Comparison of ENCODE assay signal across 22 mouse cellular contexts in genomic region chr6:24238054-24238453, GRCm38 (mm10).
DNase-seq lines count a peak whose midpoint lies in the region; ATAC-seq and TF ChIP-seq lines count a peak whose summit lies in the region.
"Had no signal": no experiment of that assay in that cellular context is flagged by ENCODE, and none has a peak within 500 bp of the region (broad histone marks: within the 10 kb centered on the region; RNA-seq: fewer than 3 reads in every experiment).

No protein-coding gene starts in this region.

- H3K4me1 ChIP-seq in kidney, adult 2 months (ENCODE audit: control insufficient read depth, insufficient read depth, low read length), result 0 out of 2 replicates have a peak, but pooled peaks cover 4% of the 10 kb centered on the region
- H3K4me1 ChIP-seq in kidney, embryonic 14.5 days (ENCODE audit: control insufficient read depth, insufficient read depth, low read length), result no peaks in the 10 kb centered on the region
- no peaks in the 10 kb centered on the region for H3K4me1 ChIP-seq in kidney, postnatal 0 days (replicated peaks; ENCODE audit: insufficient read depth, low read length)
- no peaks in the 10 kb centered on the region for H3K4me1 ChIP-seq in midbrain, embryonic 10.5 days
- H3K4me1 ChIP-seq: forebrain, embryonic 10.5 days; forebrain, embryonic 13.5 days; hindbrain, embryonic 12.5 days had no signal

- peak; percentile 65 for DNase-seq in kidney, adult 2 months
- no peak for DNase-seq in kidney, adult 18-20 months
- peak; percentile 81 for DNase-seq in A20 (ENCODE audit: low read depth, low spot score)
- DNase-seq in kidney, postnatal 0 days (ENCODE audit: low spot score), result peak; percentile 27
- DNase-seq in urinary bladder, adult 2 months (ENCODE audit: low spot score), result no peak
- no peak for DNase-seq in T-cell, adult 2 months (ENCODE audit: low spot score)
- DNase-seq in midbrain, embryonic 10.5 days (ENCODE audit: low spot score), result no peak
- DNase-seq: adrenal gland, postnatal 10 days; adrenal gland, postnatal 36 days; B cell, adult 2 months; cerebellum, adult 18-20 months; cerebellum, adult 9-10 months; cerebellum, postnatal 14 days; gastrocnemius, postnatal 10 days; heart, adult 11 months had no signal

- H3K27me3 ChIP-seq in kidney, adult 2 months (replicated peaks; ENCODE audit: control insufficient read depth, insufficient read depth, low read length), result no peaks in the 10 kb centered on the region
- no peaks in the 10 kb centered on the region for H3K27me3 ChIP-seq in kidney, embryonic 14.5 days (ENCODE audit: control insufficient read depth, insufficient read depth, low read length)
- no peaks in the 10 kb centered on the region for H3K27me3 ChIP-seq in kidney, postnatal 0 days (ENCODE audit: insufficient read depth, low read length)
- H3K27me3 ChIP-seq in midbrain, embryonic 10.5 days (ENCODE audit: low read depth, poor library complexity, severe bottlenecking), result no peaks in the 10 kb centered on the region
- H3K27me3 ChIP-seq: forebrain, embryonic 13.5 days; hindbrain, embryonic 12.5 days had no signal

- no peak for TF ChIP-seq CTCF in kidney, adult 2 months (conservative IDR thresholded peaks at IDR 0.05; ENCODE audit: insufficient read depth, insufficient read length, low read depth, low read length)
- TF ChIP-seq CTCF in kidney, postnatal 0 days (IDR thresholded peaks at IDR 0.05; ENCODE audit: low read depth), result no peak

- ATAC-seq in kidney, embryonic 14.5 days (ENCODE audit: low FRiP score, low TSS enrichment), result peak; percentile 63; the same call in 1 of the 2 replicates
- ATAC-seq in kidney, postnatal 0 days (replicated peaks; ENCODE audit: low FRiP score, low read depth), result no peak; the same call in 1 of the 2 replicates
- ATAC-seq: forebrain, embryonic 13.5 days; forebrain, embryonic 16.5 days; hindbrain, embryonic 16.5 days had no signal

- H3K9me3 ChIP-seq in kidney, embryonic 14.5 days (ENCODE audit: control insufficient read depth, low read length), result no peaks in the 10 kb centered on the region
- no peaks in the 10 kb centered on the region for H3K9me3 ChIP-seq in kidney, postnatal 0 days (replicated peaks; ENCODE audit: low read length)
- no peaks in the 10 kb centered on the region for H3K9me3 ChIP-seq in midbrain, embryonic 10.5 days (replicated peaks)
- H3K9me3 ChIP-seq: forebrain, embryonic 10.5 days; forebrain, embryonic 13.5 days; hindbrain, embryonic 12.5 days had no signal

- no peak overlapping the region for H3K27ac ChIP-seq in kidney, adult 2 months (ENCODE audit: insufficient read depth, low read depth, low read length)
- no peak overlapping the region for H3K27ac ChIP-seq in kidney, embryonic 14.5 days (ENCODE audit: low read depth, low read length)
- H3K27ac ChIP-seq in kidney, postnatal 0 days, result no peak overlapping the region
- no peak overlapping the region for H3K27ac ChIP-seq in midbrain, embryonic 10.5 days (replicated peaks)
- H3K27ac ChIP-seq: forebrain, embryonic 10.5 days; forebrain, embryonic 13.5 days; hindbrain, embryonic 12.5 days had no signal

- 22% methylated on average over 2 of the region's 2 CpGs for WGBS in kidney, adult 2 months
- WGBS in kidney, embryonic 14.5 days, result 31% methylated on average over 2 of the region's 2 CpGs
- WGBS in kidney, postnatal 0 days, result 27% methylated on average over 2 of the region's 2 CpGs
- WGBS in midbrain, embryonic 10.5 days, result 76% methylated on average over 2 of the region's 2 CpGs

- no peaks in the 10 kb centered on the region for H3K36me3 ChIP-seq in kidney, adult 2 months (ENCODE audit: control insufficient read depth, insufficient read depth, low read length)
- no peaks in the 10 kb centered on the region for H3K36me3 ChIP-seq in kidney, embryonic 14.5 days (ENCODE audit: control insufficient read depth, insufficient read depth, low read length)
- no peaks in the 10 kb centered on the region for H3K36me3 ChIP-seq in kidney, postnatal 0 days (ENCODE audit: insufficient read depth, low read length)
- H3K36me3 ChIP-seq in midbrain, embryonic 10.5 days, result no peaks in the 10 kb centered on the region
- H3K36me3 ChIP-seq: forebrain, embryonic 10.5 days; hindbrain, embryonic 12.5 days had no signal

- no peak overlapping the region for H3K4me2 ChIP-seq in kidney, embryonic 14.5 days (replicated peaks; ENCODE audit: low read depth, low read length)
- no peak overlapping the region for H3K4me2 ChIP-seq in kidney, postnatal 0 days (ENCODE audit: low read length)
- H3K4me2 ChIP-seq: forebrain, embryonic 13.5 days; heart, embryonic 11.5 days; hindbrain, embryonic 12.5 days had no signal

- no peak overlapping the region for H3K4me3 ChIP-seq in kidney, adult 2 months (ENCODE audit: insufficient read depth, low read depth, low read length)
- H3K4me3 ChIP-seq in kidney, embryonic 14.5 days (ENCODE audit: low read length), result no peak overlapping the region
- H3K4me3 ChIP-seq in kidney, postnatal 0 days (replicated peaks; ENCODE audit: low read depth, low read length), result no peak overlapping the region
- H3K4me3 ChIP-seq in midbrain, embryonic 10.5 days, result no peak overlapping the region
- H3K4me3 ChIP-seq: forebrain, embryonic 10.5 days; forebrain, embryonic 13.5 days; hindbrain, embryonic 12.5 days had no signal

- H3K9ac ChIP-seq in kidney, embryonic 14.5 days (ENCODE audit: low read depth, low read length), result no peak overlapping the region
- H3K9ac ChIP-seq in kidney, postnatal 0 days (ENCODE audit: low read depth, low read length), result no peak overlapping the region
- H3K9ac ChIP-seq: forebrain, embryonic 13.5 days; hindbrain, embryonic 12.5 days had no signal

- no peak for TF ChIP-seq POLR2A in kidney, adult 2 months (IDR thresholded peaks at IDR 0.05; ENCODE audit: low read depth, low read length)

Comparison
In these comparisons a context has a peak if more than half of its experiments do, and no peak if none do; other contexts are left out.
1. DNase-seq: peak in kidney, adult 2 months (single experiment), A20 (single experiment) and kidney, postnatal 0 days (single experiment); none in kidney, adult 18-20 months (single experiment), urinary bladder, adult 2 months (single experiment), T-cell, adult 2 months (single experiment) and midbrain, embryonic 10.5 days (single experiment).